Mouse (Mus musculus): ENCODE results near the gene Vmn1r77. TPM values are rescaled to one million over a fixed set of nuclear protein-coding genes. Genes with fewer than 3 reads are reported as not detected.
A peak's percentile ranks its signal among the peaks of the same experiment; 100 is the strongest.
"Not testable (repeated sequence)": the region's sequence is repeated elsewhere in the genome, so short reads cannot be mapped to it uniquely, and the experiment has no call there.

The Vmn1r77 gene
- polyA plus RNA-seq (2015; fragmentation: Nextera tagmentation; extraction: Ambion mirVana): not detected in 2 replicates

- ATAC-seq (ENCODE audit: borderline replicate concordance, extremely low read depth, low FRiP score, low TSS enrichment); H3K27me3 ChIP-seq; H3K9ac ChIP-seq; H3K9me3 ChIP-seq; H3K4me3 ChIP-seq; H3K4me2 ChIP-seq; H3K27ac ChIP-seq; H3K36me3 ChIP-seq; H3K4me1 ChIP-seq: not testable (repeated sequence)
Measured at GRCm38 (mm10) chr7:12036452-12036851, at the start of gene Vmn1r77. Gene Vmn1r77, plus strand, starts transcription at chr7:12036752.

GRCm38 (mm10) chr7:12011491-12011890, 25.1 kb upstream of the Vmn1r77 start:
- H3K9me3 ChIP-seq: peaks cover 39% of the 10 kb centered on the region
- 0 out of 2 replicates have a peak, but pooled peaks have one; percentile 10 for ATAC-seq (ENCODE audit: borderline replicate concordance, extremely low read depth, low FRiP score, low TSS enrichment)

GRCm38 (mm10) chr7:12012392-12012791, 24.2 kb upstream of the Vmn1r77 start:
- WGBS: 90% methylated on average over 3 of the region's 3 CpGs
- peaks cover 39% of the 10 kb centered on the region for H3K9me3 ChIP-seq
- not testable (repeated sequence) for H3K4me3 ChIP-seq

More at GRCm38 (mm10) chr7:12011491-12011890, 25.1 kb upstream of the Vmn1r77 start:
- 96% methylated on average over 5 of the region's 5 CpGs for WGBS
- H3K4me3 ChIP-seq, H3K27me3 ChIP-seq, H3K4me2 ChIP-seq, H3K27ac ChIP-seq, H3K9ac ChIP-seq, H3K36me3 ChIP-seq, H3K4me1 ChIP-seq: not testable (repeated sequence)

GRCm38 (mm10) chr7:12013106-12013505, 23.4 kb upstream of the Vmn1r77 start:
- H3K4me3 ChIP-seq: no peak overlapping the region
- H3K27me3 ChIP-seq: no peaks in the 10 kb centered on the region
- peaks cover 39% of the 10 kb centered on the region for H3K9me3 ChIP-seq
- no peak overlapping the region for H3K9ac ChIP-seq
- no peaks in the 10 kb centered on the region for H3K4me1 ChIP-seq
- no peak for ATAC-seq (ENCODE audit: borderline replicate concordance, extremely low read depth, low FRiP score, low TSS enrichment)
- H3K4me2 ChIP-seq: no peak overlapping the region
- WGBS: 73% methylated on average over 4 of the region's 4 CpGs
- no peak overlapping the region for H3K27ac ChIP-seq
- H3K36me3 ChIP-seq: no peaks in the 10 kb centered on the region

More at GRCm38 (mm10) chr7:12012392-12012791, 24.2 kb upstream of the Vmn1r77 start:
- not testable (repeated sequence) for H3K4me2 ChIP-seq; H3K4me1 ChIP-seq; H3K36me3 ChIP-seq; ATAC-seq (ENCODE audit: borderline replicate concordance, extremely low read depth, low FRiP score, low TSS enrichment); H3K27ac ChIP-seq; H3K27me3 ChIP-seq; H3K9ac ChIP-seq

GRCm38 (mm10) chr7:12017829-12018228, 18.7 kb upstream of the Vmn1r77 start:
- not testable (repeated sequence) for H3K36me3 ChIP-seq; H3K27ac ChIP-seq; H3K4me1 ChIP-seq; ATAC-seq (ENCODE audit: borderline replicate concordance, extremely low read depth, low FRiP score, low TSS enrichment); H3K4me3 ChIP-seq; H3K4me2 ChIP-seq; H3K27me3 ChIP-seq; H3K9ac ChIP-seq
- WGBS: 84% methylated on average over 2 of the region's 2 CpGs
- H3K9me3 ChIP-seq: peaks cover 25% of the 10 kb centered on the region; the same call in 1 of the 2 replicates

GRCm38 (mm10) chr7:12040664-12041063, 4.1 kb downstream of the Vmn1r77 start:
- no peaks in the 10 kb centered on the region for H3K27me3 ChIP-seq
- no peak overlapping the region for H3K4me2 ChIP-seq
- H3K27ac ChIP-seq: no peak overlapping the region
- no peaks in the 10 kb centered on the region for H3K4me1 ChIP-seq
- no peaks in the 10 kb centered on the region for H3K9me3 ChIP-seq
- H3K9ac ChIP-seq: no peak overlapping the region
- no peak for ATAC-seq (ENCODE audit: borderline replicate concordance, extremely low read depth, low FRiP score, low TSS enrichment)
- WGBS: 70% methylated on average over 2 of the region's 2 CpGs
- H3K4me3 ChIP-seq: no peak overlapping the region
- H3K36me3 ChIP-seq: no peaks in the 10 kb centered on the region

Other genes with a start within 250 kb of the Vmn1r77 start
- gene Vmn1r74, start 202.8 kb upstream of the Vmn1r77 start, polyA plus RNA-seq (2015; fragmentation: Nextera tagmentation; extraction: Ambion mirVana): not detected in 2 replicates
- not detected in 2 replicates for gene Vmn1r75, start 162.1 kb upstream of the Vmn1r77 start, polyA plus RNA-seq (2015; fragmentation: Nextera tagmentation; extraction: Ambion mirVana)
- gene Vmn1r76, start 98.5 kb upstream of the Vmn1r77 start, polyA plus RNA-seq (2015; fragmentation: Nextera tagmentation; extraction: Ambion mirVana): not detected in 2 replicates
- not detected in 2 replicates for gene Vmn1r78, start 113.5 kb downstream of the Vmn1r77 start, polyA plus RNA-seq (2015; fragmentation: Nextera tagmentation; extraction: Ambion mirVana)
- gene Vmn1r79, start 134.5 kb downstream of the Vmn1r77 start, polyA plus RNA-seq (2015; fragmentation: Nextera tagmentation; extraction: Ambion mirVana): not detected in 2 replicates
- gene Vmn1r80, start 152.5 kb downstream of the Vmn1r77 start, polyA plus RNA-seq (2015; fragmentation: Nextera tagmentation; extraction: Ambion mirVana): not detected in 2 replicates
- gene Vmn1r81, start 231.5 kb downstream of the Vmn1r77 start, polyA plus RNA-seq (2015; fragmentation: Nextera tagmentation; extraction: Ambion mirVana): not detected in 2 replicates

Data from lung, embryonic 15.5 days (tissue).